Mouse (Mus musculus) MEL (cell line): ENCODE results near the gene Cbx4. TPM values are rescaled to one million over a fixed set of nuclear protein-coding genes. Genes with fewer than 3 reads are reported as not detected.

ENCODE experiments used
- DNase-seq: peaks from one replicate; pipeline ENCODE4 v3.0.0; 2011; ENCODE audit warnings: low read depth, low spot score
- H3K27ac ChIP-seq: 2 replicates; pipeline ENCODE4 v1.5.1; 2012; ENCODE audit warnings: low read depth, mild to moderate bottlenecking, control low read depth, low read length, moderate library complexity; ENCODE audit not compliant: control insufficient read depth
- H3K27me3 ChIP-seq, 2 experiments: fragments of 150-350 bp in 1 of 2; sonication (generic) in 1 of 2; 2 replicates each; pipeline ENCODE4 v1.6.1; 2012; ENCODE audit warnings: low read length in 2 of 2, mild to moderate bottlenecking in 2 of 2, improper control_type of control experiment in 1 of 2, moderate library complexity in 1 of 2; ENCODE audit not compliant: insufficient read depth in 2 of 2, control insufficient read depth in 1 of 2
- H3K36me3 ChIP-seq, 2 experiments: 2 replicates each; pipeline ENCODE4 v1.6.1; 2012 to 2014; ENCODE audit warnings: low read length in 2 of 2, improper control_type of control experiment in 1 of 2, inconsistent platforms in 1 of 2, mild to moderate bottlenecking in 1 of 2; ENCODE audit not compliant: insufficient read depth in 2 of 2, control insufficient read depth in 1 of 2
- H3K4me1 ChIP-seq, 2 experiments: fragments of 150-350 bp in 1 of 2; sonication (generic) in 1 of 2; 2 replicates each; pipeline ENCODE4 v1.6.1; 2012; ENCODE audit warnings: low read length in 2 of 2, improper control_type of control experiment in 1 of 2, mild to moderate bottlenecking in 1 of 2; ENCODE audit not compliant: insufficient read depth in 2 of 2, control insufficient read depth in 1 of 2
- H3K4me3 ChIP-seq, 2 experiments: fragments of 150-350 bp in 1 of 2; sonication (generic) in 1 of 2; 2 replicates each; pipeline ENCODE4 v1.5.1; 2012; ENCODE audit warnings: low read depth in 2 of 2, low read length in 2 of 2, mild to moderate bottlenecking in 2 of 2, moderate library complexity in 2 of 2, control low read depth in 1 of 2, improper control_type of control experiment in 1 of 2; ENCODE audit not compliant: control insufficient read depth in 1 of 2, insufficient read depth in 1 of 2
- H3K79me2 ChIP-seq: 2 replicates; pipeline ENCODE4 v1.6.1; 2012; ENCODE audit warnings: mild to moderate bottlenecking, low read length, moderate library complexity; ENCODE audit not compliant: control insufficient read depth, poor library complexity, insufficient read depth
- H3K9ac ChIP-seq: 2 replicates; pipeline ENCODE4 v1.6.1; 2012; ENCODE audit warnings: low read depth, mild to moderate bottlenecking, control low read depth, low read length, moderate library complexity; ENCODE audit not compliant: control insufficient read depth, poor library complexity, severe bottlenecking
- H3K9me3 ChIP-seq: fragments of 150-350 bp; sonication (generic); replicated peaks from 2 replicates; pipeline ENCODE4 v1.6.1; 2012; ENCODE audit warnings: mild to moderate bottlenecking, low read length, improper control_type of control experiment, moderate library complexity; ENCODE audit not compliant: insufficient read depth
- BHLHE40 ChIP-seq: IDR thresholded peaks from 2 replicates; pipeline ENCODE4 v1.6.1; 2012; ENCODE audit warnings: low read depth, mild to moderate bottlenecking, inconsistent platforms, low read length, improper control_type of control experiment, borderline replicate concordance
- CTCF ChIP-seq, 3 experiments: IDR thresholded peaks in 2 of 3; conservative IDR thresholded peaks in 1 of 3; 2 replicates each; pipeline ENCODE4 v1.5.1; 2011 to 2012; ENCODE audit warnings: low read length in 3 of 3, low read depth in 2 of 3, mild to moderate bottlenecking in 2 of 3, improper control_type of control experiment in 1 of 3, inconsistent platforms in 1 of 3, mixed read lengths in 1 of 3, moderate library complexity in 1 of 3; ENCODE audit not compliant: control insufficient read depth in 1 of 3, insufficient read depth in 1 of 3, poor library complexity in 1 of 3, severe bottlenecking in 1 of 3
- E2F4 ChIP-seq: IDR thresholded peaks from 2 replicates; pipeline ENCODE4 v1.6.1; 2011; ENCODE audit warnings: low read depth, low read length, improper control_type of control experiment, borderline replicate concordance
- EP300 ChIP-seq, 2 experiments: IDR thresholded peaks; 2 replicates each; pipeline ENCODE4 v1.6.1; 2011; ENCODE audit warnings: improper control_type of control experiment in 2 of 2, low read length in 2 of 2, low read depth in 1 of 2, mild to moderate bottlenecking in 1 of 2
- GABPA ChIP-seq: IDR thresholded peaks from 2 replicates; pipeline ENCODE4 v1.6.1; 2012; ENCODE audit warnings: low read depth, mild to moderate bottlenecking, inconsistent platforms, low read length, improper control_type of control experiment, moderate library complexity
- GATA1 ChIP-seq: IDR thresholded peaks from 2 replicates; pipeline ENCODE4 v1.6.1; 2011; ENCODE audit warnings: low read depth, low read length, improper control_type of control experiment
- HCFC1 ChIP-seq: IDR thresholded peaks from 2 replicates; pipeline ENCODE4 v1.6.1; 2012; ENCODE audit warnings: low read depth, mild to moderate bottlenecking, inconsistent platforms, low read length, improper control_type of control experiment, moderate library complexity
- JUND ChIP-seq: IDR thresholded peaks from 2 replicates; pipeline ENCODE4 v1.6.1; 2011; ENCODE audit warnings: low read depth, mild to moderate bottlenecking, improper control_type of control experiment, low read length
- KAT2A ChIP-seq: conservative IDR thresholded peaks from 2 replicates; pipeline ENCODE4 v1.6.1; 2012; ENCODE audit warnings: low read depth, low read length, improper control_type of control experiment, inconsistent platforms
- MAFK ChIP-seq: IDR thresholded peaks from 2 replicates; pipeline ENCODE4 v1.6.1; 2011; ENCODE audit warnings: low read depth, mild to moderate bottlenecking, low read length, improper control_type of control experiment, borderline replicate concordance
- MAZ ChIP-seq: IDR thresholded peaks from 2 replicates; pipeline ENCODE4 v1.6.1; 2012; ENCODE audit warnings: low read depth, mild to moderate bottlenecking, inconsistent platforms, low read length, improper control_type of control experiment
- NELFE ChIP-seq: IDR thresholded peaks from 2 replicates; pipeline ENCODE4 v1.6.1; 2011; ENCODE audit warnings: low read depth, low read length, improper control_type of control experiment
- NRF1 ChIP-seq: IDR thresholded peaks from 2 replicates; pipeline ENCODE4 v1.6.1; 2014; ENCODE audit warnings: low read depth, mild to moderate bottlenecking, inconsistent platforms, low read length, improper control_type of control experiment, moderate library complexity; ENCODE audit not compliant: poor library complexity, insufficient read depth, severe bottlenecking
- POLR2A ChIP-seq, 2 experiments: IDR thresholded peaks; 2 replicates each; pipeline ENCODE4 v1.6.1; 2011 to 2012; ENCODE audit warnings: low read length in 2 of 2, mild to moderate bottlenecking in 2 of 2, control low read depth in 1 of 2, improper control_type of control experiment in 1 of 2, low read depth in 1 of 2, moderate library complexity in 1 of 2; ENCODE audit not compliant: control insufficient read depth in 1 of 2, insufficient read depth in 1 of 2, poor library complexity in 1 of 2
- POLR2AphosphoS5 ChIP-seq: IDR thresholded peaks from 2 replicates; pipeline ENCODE4 v1.6.1; 2012; ENCODE audit warnings: low read depth, borderline replicate concordance, mild to moderate bottlenecking, inconsistent platforms, low read length, moderate library complexity, mixed read lengths
- RAD21 ChIP-seq: IDR thresholded peaks from 2 replicates; pipeline ENCODE4 v1.6.1; 2011; ENCODE audit warnings: mild to moderate bottlenecking, low read depth, low read length, improper control_type of control experiment
- RCOR1 ChIP-seq: IDR thresholded peaks from 2 replicates; pipeline ENCODE4 v1.6.1; 2012; ENCODE audit warnings: low read depth, mild to moderate bottlenecking, inconsistent platforms, low read length, improper control_type of control experiment
- TBP ChIP-seq: IDR thresholded peaks from 2 replicates; pipeline ENCODE4 v1.8.0; 2011; ENCODE audit warnings: low read depth, low read length, improper control_type of control experiment
- USF1 ChIP-seq: IDR thresholded peaks from 2 replicates; pipeline ENCODE4 v1.6.1; 2014; ENCODE audit warnings: low read depth, mild to moderate bottlenecking, inconsistent platforms, low read length, improper control_type of control experiment, moderate library complexity
- ZC3H11A ChIP-seq: IDR thresholded peaks from 2 replicates; pipeline ENCODE4 v1.6.1; 2012; ENCODE audit warnings: low read depth, mild to moderate bottlenecking, inconsistent platforms, low read length, improper control_type of control experiment
- ZKSCAN1 ChIP-seq: IDR thresholded peaks from 2 replicates; pipeline ENCODE4 v1.6.1; 2012; ENCODE audit warnings: low read depth, mild to moderate bottlenecking, inconsistent platforms, low read length, improper control_type of control experiment, moderate library complexity
- ZMIZ1 ChIP-seq: IDR thresholded peaks from 2 replicates; pipeline ENCODE4 v1.6.1; 2012; ENCODE audit warnings: low read depth, mild to moderate bottlenecking, inconsistent platforms, low read length, improper control_type of control experiment, moderate library complexity
- polyA plus RNA-seq, 2 experiments: library from polyadenylated mRNA; stranded (reverse) in 1 of 2; unstranded in 1 of 2; fragments of >175 nt in 1 of 2; fragments of >200 nt in 1 of 2; gene quantifications; 2 replicates each; pipeline versions ENCODE4 v1.2.1 to v1.2.4; 2012; ENCODE audit warnings: low replicate concordance in 2 of 2, low read depth in 1 of 2; ENCODE audit not compliant: insufficient read length in 2 of 2, insufficient read depth in 1 of 2, missing spikeins in 1 of 2
- total RNA-seq: library from RNA; depleted of rRNA; stranded (reverse); fragments of 300-350 nt; gene quantifications from 2 replicates; pipeline ENCODE4 v1.2.3, GENCODE M21; 2012

The Cbx4 gene
- total and polyA plus RNA-seq, 3 experiments, result 8.0 to 22.6 TPM; not detected in 1

DNA sequence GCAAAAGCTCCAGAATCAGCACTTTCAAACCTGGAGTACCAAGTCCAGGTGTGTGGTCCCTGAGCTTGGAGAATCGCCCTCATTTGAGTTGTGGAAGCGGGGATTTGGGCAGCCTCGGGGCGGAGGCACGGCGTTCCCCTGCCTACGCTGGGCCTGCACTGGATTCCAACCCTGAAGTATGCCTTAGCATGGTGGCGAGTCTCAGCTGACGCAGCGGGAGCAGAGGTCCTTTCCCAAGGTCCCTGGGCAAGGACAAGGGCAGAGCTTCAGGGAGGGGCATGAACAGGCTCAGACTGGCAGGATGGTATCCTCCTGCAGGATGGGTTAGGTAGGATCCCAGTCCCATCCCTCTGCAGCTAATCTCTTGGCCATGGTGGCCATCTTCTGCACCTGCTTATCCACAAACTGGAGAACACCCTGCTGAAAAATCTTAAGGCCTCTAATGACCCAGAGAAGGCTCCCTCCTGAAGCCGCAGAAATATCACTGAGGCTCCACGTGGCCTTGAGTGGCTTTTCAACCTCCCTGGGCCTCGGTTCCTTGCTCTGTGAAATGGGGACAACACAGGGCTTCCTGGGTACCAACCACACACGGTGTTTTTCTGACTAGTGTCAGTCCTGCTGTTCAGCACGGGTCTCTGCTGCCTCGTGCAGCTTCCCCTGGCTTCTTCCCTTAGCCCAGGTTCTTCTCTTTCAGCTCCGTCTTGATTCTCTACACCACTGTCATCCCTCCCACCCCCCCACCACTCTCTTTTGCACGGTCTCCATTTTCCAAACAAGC lies 43.4 kb upstream of the Cbx4 start:
- H3K27me3 ChIP-seq, result no peaks in the 10 kb centered on the region
- no peak overlapping the region for H3K9ac ChIP-seq
- TF ChIP-seq GABPA (no peak), TBP (no peak), ZKSCAN1 (no peak), ZC3H11A (no peak), CTCF (IDR thresholded peaks at IDR 0.05 in 2 of 3, conservative IDR thresholded peaks at IDR 0.05 in 1 of 3; ENCODE audit: control insufficient read depth in 1 of 3, insufficient read depth in 1 of 3, low read depth in 2 of 3, low read length in 3 of 3, poor library complexity in 1 of 3, severe bottlenecking in 1 of 3) (no peak), EP300 (IDR thresholded peaks at IDR 0.05; ENCODE audit: low read depth in 1 of 2, low read length in 2 of 2) (no peak), POLR2AphosphoS5 (no peak), GATA1 (no peak), KAT2A (no peak), BHLHE40 (no peak), ZMIZ1 (no peak), NELFE (no peak)
- TF ChIP-seq, all 39 proteins: peak for 0
- Histone ChIP-seq H3K4me3 (no peak overlapping the region), H3K36me3 (peaks cover 0 to 9% of the 10 kb centered on the region in 2 experiments; a peak in 2 of 4 replicates), H3K27ac (no peak overlapping the region), H3K4me1 (peaks cover 0 to 19% of the 10 kb centered on the region in 2 experiments; a peak in 2 of 4 replicates), H3K79me2 (no peaks in the 10 kb centered on the region; the same call in 1 of the 2 replicates), H3K9me3 (no peaks in the 10 kb centered on the region)
- no peak for DNase-seq

DNA sequence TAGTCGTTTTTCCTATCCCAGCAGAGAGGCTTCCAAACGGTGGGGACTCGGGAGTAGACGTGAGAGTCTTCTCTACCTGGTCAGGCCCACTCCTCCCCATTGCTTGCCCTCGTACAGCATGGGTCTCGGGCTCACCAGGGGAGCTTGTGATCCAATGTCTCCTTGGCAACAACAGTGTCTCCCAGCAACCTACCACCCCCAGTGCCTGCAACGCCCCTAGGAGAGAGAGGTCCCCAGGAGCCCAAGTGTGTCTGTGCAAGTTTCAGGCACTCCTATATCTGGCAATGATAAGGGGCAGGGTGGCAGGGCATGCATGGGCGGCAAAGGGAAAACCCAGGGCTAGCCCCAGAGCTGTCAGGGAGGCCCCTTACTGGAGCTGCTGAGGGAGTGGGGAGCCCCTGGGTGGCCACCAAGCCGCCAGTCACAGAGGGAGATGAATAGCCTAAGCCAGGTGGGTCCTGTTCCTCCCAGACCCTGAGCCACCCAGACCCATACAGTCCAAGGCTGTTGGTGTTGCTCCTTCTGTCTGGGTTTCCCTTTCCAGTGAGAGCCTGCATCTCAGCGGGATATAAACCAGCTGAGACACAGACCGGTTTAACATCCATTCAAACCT lies 42.8 kb upstream of the Cbx4 start:
- peaks cover 0 to 13% of the 10 kb centered on the region in 2 experiments; a peak in 3 of 4 replicates for H3K4me1 ChIP-seq
- no peak overlapping the region for H3K27ac ChIP-seq
- H3K9me3 ChIP-seq, result no peaks in the 10 kb centered on the region
- H3K79me2 ChIP-seq, result no peaks in the 10 kb centered on the region
- H3K36me3 ChIP-seq, result peaks cover 0 to 4% of the 10 kb centered on the region in 2 experiments; a peak in 2 of 4 replicates
- no peak overlapping the region for H3K4me3 ChIP-seq
- TF ChIP-seq E2F4 (no peak), POLR2A (IDR thresholded peaks at IDR 0.05; ENCODE audit: control insufficient read depth in 1 of 2, insufficient read depth in 1 of 2, low read depth in 1 of 2, low read length in 2 of 2, poor library complexity in 1 of 2) (no peak), HCFC1 (no peak), ZC3H11A (no peak), TBP (no peak), MAZ (no peak), NRF1 (no peak), CTCF (IDR thresholded peaks at IDR 0.05 in 2 of 3, conservative IDR thresholded peaks at IDR 0.05 in 1 of 3; ENCODE audit: control insufficient read depth in 1 of 3, insufficient read depth in 1 of 3, low read depth in 2 of 3, low read length in 3 of 3, poor library complexity in 1 of 3, severe bottlenecking in 1 of 3) (no peak), BHLHE40 (no peak), MAFK (no peak), KAT2A (no peak), RCOR1 (no peak), USF1 (no peak), JUND (no peak), RAD21 (no peak)
- H3K27me3 ChIP-seq, result no peaks in the 10 kb centered on the region
- no peak for DNase-seq
- H3K9ac ChIP-seq, result no peak overlapping the region
